Mouse (Mus musculus) ZHBTc4 (cell line): ENCODE data around the gene Smim5.

Experiments used
- DNase-seq: peaks from one replicate; pipeline ENCODE4 v3.0.0-alpha.2; 2011; ENCODE audit warnings: low read depth, low spot score

Gene Smim5

DNA sequence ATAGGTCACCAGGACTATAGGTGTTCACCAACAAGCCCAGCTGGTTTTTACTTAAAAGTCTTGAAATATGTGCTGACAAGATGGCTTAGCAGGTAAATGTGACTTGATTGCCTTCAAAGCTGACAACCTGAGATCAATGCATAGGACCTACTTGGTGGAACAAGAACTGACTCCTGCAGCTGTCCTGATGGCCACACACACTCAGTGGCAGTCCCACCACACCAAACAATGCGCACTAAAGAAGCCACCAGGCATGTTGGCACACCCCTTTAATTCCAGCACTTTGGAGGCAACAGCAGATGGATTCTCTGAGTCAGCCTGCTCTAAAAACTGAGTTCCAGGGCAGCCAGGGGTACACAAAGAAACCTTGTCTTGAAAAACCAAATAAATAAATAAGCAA, 22.2 kb downstream of the Smim5 start:
- no peak for DNase-seq

GRCm38 (mm10) chr11:115929031-115929430, 29.3 kb downstream of the Smim5 start:
- DNase-seq: no peak

DNA sequence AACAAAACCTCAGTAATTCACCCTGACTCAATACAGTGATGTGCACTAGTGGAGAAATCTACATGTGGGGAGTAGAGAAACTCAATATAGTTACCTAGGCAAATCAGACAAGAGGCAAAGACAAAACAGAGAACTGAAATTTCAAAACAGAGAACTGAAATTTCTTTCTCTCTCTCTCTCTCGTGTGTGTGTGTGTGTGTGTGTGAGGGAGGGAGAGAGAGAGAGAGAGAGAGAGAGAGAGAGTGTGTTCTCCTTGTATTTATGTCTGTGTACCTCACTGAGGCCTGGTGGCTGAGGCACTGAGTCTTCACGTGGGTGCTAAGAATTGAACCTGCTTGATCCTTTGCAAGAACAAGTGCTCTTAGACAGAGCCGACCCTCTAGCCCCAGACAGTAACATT, 30.1 kb downstream of the Smim5 start:
- no peak for DNase-seq

- DNase-seq: no peak
Measured at GRCm38 (mm10) chr11:115931235-115931634, 31.5 kb downstream of the Smim5 start.

DNA sequence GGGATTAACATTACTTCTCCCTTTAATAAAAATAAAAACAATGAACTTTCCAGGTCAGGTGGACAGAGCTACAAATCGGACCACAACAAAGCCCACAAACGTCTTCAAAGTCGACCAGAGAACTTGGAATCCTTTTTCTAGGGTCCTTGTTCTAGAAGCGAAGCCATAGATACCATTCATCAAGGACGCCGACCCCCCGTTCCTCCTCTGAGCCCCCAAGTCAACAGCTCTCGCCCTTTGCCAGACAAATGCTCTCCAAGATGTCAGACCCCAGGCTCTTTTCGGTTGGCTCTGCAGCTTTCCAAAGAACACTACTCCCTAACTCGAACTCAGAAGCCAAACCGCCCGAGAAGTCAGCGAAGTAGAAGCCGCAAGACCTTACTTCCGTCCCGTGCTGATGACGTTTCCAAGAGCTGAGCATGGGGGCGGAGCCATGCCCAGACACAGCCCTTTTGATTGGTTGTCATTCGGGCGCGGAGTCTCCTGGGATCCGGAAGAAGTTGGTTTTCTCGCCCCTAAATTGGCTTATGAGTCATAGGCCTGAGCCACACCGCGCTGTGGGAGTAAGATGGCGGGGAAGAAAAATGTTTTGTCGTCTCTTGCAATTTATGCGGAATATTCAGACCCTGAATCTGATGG, 33.5 kb downstream of the Smim5 start, which contains the start of the genes Sap30bp and Recql5:
Gene Sap30bp (plus strand): TSS at position 175 of the 639 bp plus-strand sequence.
Gene Recql5 (minus strand): TSS at position 370 of the 639 bp plus-strand sequence.
- peak; percentile 99 for DNase-seq

- no peak for DNase-seq
Measured at GRCm38 (mm10) chr11:115933747-115934110, 34.0 kb downstream of the Smim5 start.

- DNase-seq: peak; percentile 85
Measured at GRCm38 (mm10) chr11:115939690-115940329, 40.0 kb downstream of the Smim5 start.

DNA sequence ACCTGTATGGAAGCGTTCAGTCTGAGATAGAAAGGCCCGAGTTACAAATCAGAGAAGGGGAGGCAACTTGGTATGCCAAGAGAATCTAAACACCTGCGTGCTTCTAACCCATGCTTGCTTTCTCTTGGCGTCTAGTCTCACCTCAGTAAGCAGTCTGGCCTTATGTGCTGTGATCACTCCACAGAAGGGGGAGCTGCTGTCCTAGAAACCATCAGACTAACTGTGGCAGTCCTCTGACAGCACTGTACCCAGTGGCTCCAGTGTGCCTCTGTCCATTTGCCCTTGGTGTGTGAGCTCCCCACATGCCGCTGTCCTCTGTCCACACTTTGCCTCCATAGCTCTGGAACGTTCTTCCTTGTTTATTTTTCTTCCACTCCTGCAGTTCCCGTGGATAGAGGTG, 42.2 kb downstream of the Smim5 start:
- DNase-seq: no peak

DNA sequence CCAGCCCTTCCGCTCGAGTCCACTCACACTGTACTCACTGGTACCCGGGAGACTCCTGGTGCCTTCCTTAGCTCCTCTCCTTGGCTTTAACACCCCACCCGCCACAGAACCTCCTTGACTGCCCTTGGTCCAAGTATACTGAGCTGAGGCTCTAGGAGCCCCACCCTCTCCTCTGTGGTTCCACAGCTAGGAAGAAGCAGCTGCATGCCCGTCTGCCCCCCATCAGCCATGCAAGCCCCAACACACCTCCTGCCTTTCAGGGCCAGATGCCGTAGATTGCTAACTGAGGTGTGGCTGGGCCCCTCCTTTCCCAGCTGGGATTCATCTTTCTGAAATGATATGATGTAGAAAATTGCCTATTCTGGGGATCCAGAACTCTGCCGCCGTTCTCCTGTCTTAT, 45.5 kb downstream of the Smim5 start:
- peak; percentile 85 for DNase-seq

GRCm38 (mm10) chr11:115946221-115946828, 46.6 kb downstream of the Smim5 start:
- DNase-seq: peak; percentile 87

DNA sequence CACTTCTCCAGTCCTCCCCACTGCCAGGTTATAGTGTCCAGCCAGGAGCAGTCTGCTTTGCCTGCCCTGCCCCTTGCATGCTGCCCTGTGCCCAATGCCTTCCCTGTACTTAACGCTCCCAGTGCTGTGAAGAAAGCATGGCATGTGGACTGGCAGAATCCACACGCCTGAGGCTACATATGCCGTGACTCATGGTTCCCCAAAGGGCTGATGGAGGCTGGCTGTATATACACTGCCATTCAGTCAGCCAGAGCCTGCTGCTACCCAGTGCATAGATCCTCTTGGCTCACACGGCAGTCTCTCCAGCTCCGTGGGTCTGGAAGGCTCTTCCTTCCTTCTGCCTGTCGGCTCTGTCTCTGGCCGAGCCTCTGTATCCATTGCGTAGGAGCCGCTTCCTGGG, 48.5 kb downstream of the Smim5 start:
- no peak for DNase-seq

GRCm38 (mm10) chr11:115950719-115951118, 51.0 kb downstream of the Smim5 start:
- DNase-seq: no peak

GRCm38 (mm10) chr11:115954712-115955111, 54.9 kb downstream of the Smim5 start:
- DNase-seq: no peak

GRCm38 (mm10) chr11:115955195-115955858, 55.6 kb downstream of the Smim5 start:
- DNase-seq: peak; percentile 62
